Mouse (Mus musculus) neural tube, embryonic 13.5 days (tissue): ENCODE data around the gene Psme3. TPM values are rescaled to one million over a fixed set of nuclear protein-coding genes. Genes with fewer than 3 reads are reported as not detected.

Experiments used
- ATAC-seq: fragments of 200-750 bp; cut with Nextera tagmentation; 2 replicates; pipeline ENCODE4 v1.8.0; 2017; ENCODE audit warnings: low read depth, mild to moderate bottlenecking, moderate TSS enrichment, moderate library complexity
- H3K27ac ChIP-seq: fragments of 300-500 bp; sonication (generic); replicated peaks from 2 replicates; pipeline ENCODE4 v1.5.1; 2015; ENCODE audit warnings: moderate library complexity, mild to moderate bottlenecking, inconsistent platforms
- H3K27me3 ChIP-seq: fragments of 300-500 bp; sonication (generic); 2 replicates; pipeline ENCODE4 v1.6.1; 2015; ENCODE audit warnings: mild to moderate bottlenecking, inconsistent platforms
- H3K36me3 ChIP-seq: fragments of 300-500 bp; sonication (generic); 2 replicates; pipeline ENCODE4 v1.6.1; 2015; ENCODE audit warnings: mild to moderate bottlenecking, inconsistent platforms
- H3K4me1 ChIP-seq: fragments of 300-500 bp; sonication (generic); replicated peaks from 2 replicates; pipeline ENCODE4 v1.6.1; 2015; ENCODE audit warnings: inconsistent platforms
- H3K4me2 ChIP-seq: fragments of 300-500 bp; sonication (generic); 2 replicates; pipeline ENCODE4 v1.6.1; 2015; ENCODE audit warnings: inconsistent platforms, mild to moderate bottlenecking, moderate library complexity
- H3K4me3 ChIP-seq: fragments of 300-500 bp; sonication (generic); 2 replicates; pipeline ENCODE4 v1.5.1; 2015; ENCODE audit warnings: mild to moderate bottlenecking, inconsistent platforms
- H3K9ac ChIP-seq: fragments of 300-500 bp; sonication (generic); 2 replicates; pipeline ENCODE4 v1.6.1; 2015; ENCODE audit warnings: moderate library complexity, mild to moderate bottlenecking, inconsistent platforms
- H3K9me3 ChIP-seq: fragments of 300-500 bp; sonication (generic); 2 replicates; pipeline ENCODE4 v1.6.1; 2016; ENCODE audit warnings: inconsistent platforms
- WGBS: fragments of 180-500 bp; shearing (Covaris S2); methylation state at CpG from one replicate; pipeline ENCODE4 v1.1.7; 2015; 5-methylcytosine and 5-hydroxymethylcytosine counted together
- polyA plus RNA-seq: library from polyadenylated mRNA; unstranded; fragments of >200 nt; fragmentation: Nextera tagmentation; extraction: Ambion mirVana; gene quantifications from 2 replicates; pipeline ENCODE4 v1.2.1, GENCODE M21; 2015

The Psme3 gene
- polyA plus RNA-seq, 1 experiment from 2014 or later = 126 TPM

DNA sequence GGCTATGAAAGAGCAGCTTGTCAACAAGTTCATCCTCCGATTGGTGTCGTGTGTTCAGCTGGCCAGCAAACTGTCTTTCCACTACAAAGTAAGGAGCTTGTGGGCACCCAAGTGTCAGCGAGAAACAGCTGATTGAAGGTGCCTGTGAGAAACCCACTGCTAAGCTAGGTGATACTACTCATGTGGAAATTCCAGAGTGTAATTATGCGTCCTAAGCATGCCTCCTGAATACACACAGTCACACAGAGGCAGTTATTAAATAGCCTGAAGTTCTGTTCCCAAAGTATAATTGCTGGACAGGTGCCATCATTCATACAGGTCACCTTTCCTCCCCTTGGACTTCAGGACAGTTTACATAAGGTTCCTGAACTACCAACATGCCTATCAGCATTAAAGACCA is 32.2 kb upstream of the Psme3 start:
- Histone ChIP-seq H3K4me3 (no peak overlapping the region), H3K9ac (no peak overlapping the region), H3K4me2 (no peak overlapping the region), H3K4me1 (peaks cover 4% of the 10 kb centered on the region), H3K27me3 (peaks cover 9% of the 10 kb centered on the region; the same call in 1 of the 2 replicates), H3K36me3 (peaks cover 26% of the 10 kb centered on the region), H3K27ac (no peak overlapping the region), H3K9me3 (no peaks in the 10 kb centered on the region)
- WGBS = 67% methylated on average over 4 of the region's 4 CpGs
- no peak for ATAC-seq

GRCm38 (mm10) chr11:101287306-101287705 is 28.7 kb upstream of the Psme3 start:
- H3K9ac ChIP-seq = no peak overlapping the region
- H3K4me3 ChIP-seq = no peak overlapping the region
- no peak overlapping the region for H3K27ac ChIP-seq
- no peak for ATAC-seq
- no peaks in the 10 kb centered on the region for H3K9me3 ChIP-seq
- no peaks in the 10 kb centered on the region for H3K27me3 ChIP-seq
- no peak overlapping the region for H3K4me2 ChIP-seq
- peaks cover 61% of the 10 kb centered on the region for H3K36me3 ChIP-seq
- no peaks in the 10 kb centered on the region for H3K4me1 ChIP-seq
- 89% methylated on average over 9 of the region's 9 CpGs for WGBS

GRCm38 (mm10) chr11:101291231-101291630 is 24.8 kb upstream of the Psme3 start:
- Histone ChIP-seq H3K4me1 (no peaks in the 10 kb centered on the region), H3K36me3 (peaks cover 95% of the 10 kb centered on the region)
- 97% methylated on average over 8 of the region's 8 CpGs for WGBS

GRCm38 (mm10) chr11:101295191-101295590 is 20.8 kb upstream of the Psme3 start:
- no peak for ATAC-seq
- Histone ChIP-seq H3K4me2 (no peak overlapping the region), H3K27me3 (no peaks in the 10 kb centered on the region), H3K27ac (no peak overlapping the region), H3K4me3 (no peak overlapping the region), H3K9ac (no peak overlapping the region), H3K9me3 (no peaks in the 10 kb centered on the region), H3K36me3 (peaks cover 86% of the 10 kb centered on the region), H3K4me1 (peaks cover 8% of the 10 kb centered on the region)
- 94% methylated on average over 8 of the region's 8 CpGs for WGBS

More at GRCm38 (mm10) chr11:101291231-101291630, 24.8 kb upstream of the Psme3 start:
- H3K4me2 ChIP-seq = no peak overlapping the region
- no peaks in the 10 kb centered on the region for H3K9me3 ChIP-seq
- ATAC-seq = no peak
- no peak overlapping the region for H3K4me3 ChIP-seq
- H3K9ac ChIP-seq = no peak overlapping the region
- H3K27me3 ChIP-seq = no peaks in the 10 kb centered on the region
- no peak overlapping the region for H3K27ac ChIP-seq

DNA sequence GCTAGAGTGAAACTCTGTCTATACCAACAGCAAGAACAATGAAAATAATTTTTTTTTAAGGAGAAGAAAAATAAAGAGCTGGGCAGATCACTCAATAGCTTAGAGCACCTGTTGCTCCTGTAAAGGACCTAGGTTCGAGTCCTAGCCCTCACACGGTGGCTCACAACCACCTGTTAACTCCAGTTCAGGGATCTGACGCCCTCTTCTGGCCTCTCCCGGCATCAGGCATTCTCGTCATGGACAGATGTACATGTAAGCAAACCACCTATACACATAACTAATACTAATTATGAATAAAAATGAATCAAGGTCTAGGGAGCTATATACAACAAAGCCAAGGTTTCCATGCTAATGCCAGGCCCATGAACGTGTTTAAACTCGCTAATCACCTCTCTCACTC is 15.1 kb upstream of the Psme3 start:
- no peak for ATAC-seq
- H3K27ac ChIP-seq = no peak overlapping the region
- 70% methylated on average over 7 of the region's 7 CpGs for WGBS
- H3K4me1 ChIP-seq = peaks cover 22% of the 10 kb centered on the region
- H3K27me3 ChIP-seq = no peaks in the 10 kb centered on the region; the same call in 1 of the 2 replicates
- peaks cover 31% of the 10 kb centered on the region for H3K36me3 ChIP-seq
- H3K9ac ChIP-seq = peak overlapping the region; percentile 93
- H3K4me3 ChIP-seq = peak overlapping the region; percentile 93
- no peaks in the 10 kb centered on the region for H3K9me3 ChIP-seq
- H3K4me2 ChIP-seq = peak overlapping the region; percentile 100

GRCm38 (mm10) chr11:101301299-101302003 is 14.6 kb upstream of the Psme3 start:
- Histone ChIP-seq H3K9me3 (no peaks in the 10 kb centered on the region), H3K9ac (peak overlapping the region; percentile 93), H3K4me2 (peak overlapping the region; percentile 100), H3K27ac (peak overlapping the region; percentile 49), H3K36me3 (peaks cover 26% of the 10 kb centered on the region), H3K27me3 (no peaks in the 10 kb centered on the region; the same call in 1 of the 2 replicates), H3K4me3 (peak overlapping the region; percentile 93), H3K4me1 (peaks cover 22% of the 10 kb centered on the region)
- peak; percentile 38; the same call in 1 of the 2 replicates for ATAC-seq
- WGBS = 14% methylated on average over 26 of the region's 26 CpGs

- peak; percentile 96 for ATAC-seq
- H3K4me3 ChIP-seq = peak within 1 kb of the TSS; percentile 93
- peak within 1 kb of the TSS; percentile 49 for H3K27ac ChIP-seq
- H3K9me3 ChIP-seq = no peaks in the 10 kb centered on the region
- no peaks in the 10 kb centered on the region; the same call in 1 of the 2 replicates for H3K27me3 ChIP-seq
- peak within 1 kb of the TSS; percentile 100 for H3K4me2 ChIP-seq
- peaks cover 22% of the 10 kb centered on the region for H3K4me1 ChIP-seq
- peak within 1 kb of the TSS; percentile 93 for H3K9ac ChIP-seq
- H3K36me3 ChIP-seq = peaks cover 25% of the 10 kb centered on the region
- WGBS = 6% methylated on average over 39 of the region's 39 CpGs
Measured at GRCm38 (mm10) chr11:101302004-101302798, 13.8 kb upstream of the Psme3 start, which contains the start of gene Becn1. TSS of gene Becn1 (minus strand) at chr11:101302286.

DNA sequence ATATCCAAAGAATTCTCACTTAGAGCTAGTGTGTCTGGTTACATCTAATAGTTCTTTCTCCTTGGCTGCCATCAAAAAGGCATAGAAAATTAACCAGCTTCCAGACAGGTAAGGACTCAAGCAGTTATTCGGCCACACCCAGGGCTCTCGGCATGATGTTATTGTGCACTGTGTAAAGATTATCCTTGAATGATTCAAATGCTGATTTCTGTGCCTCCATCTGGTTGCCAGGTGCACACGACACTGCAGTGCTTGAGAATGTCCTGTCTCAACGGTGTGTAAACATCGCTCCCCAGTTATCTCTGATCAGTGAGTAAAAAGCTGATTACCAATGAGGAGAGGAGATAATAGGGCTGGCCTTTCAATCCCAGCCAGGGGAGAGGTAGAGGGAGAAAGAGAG is 8.3 kb upstream of the Psme3 start:
- H3K9ac ChIP-seq = no peak overlapping the region
- no peaks in the 10 kb centered on the region for H3K36me3 ChIP-seq
- no peaks in the 10 kb centered on the region for H3K9me3 ChIP-seq
- 49% methylated on average over 5 of the region's 5 CpGs for WGBS
- peaks cover 5% of the 10 kb centered on the region; the same call in 1 of the 2 replicates for H3K27me3 ChIP-seq
- H3K4me3 ChIP-seq = no peak overlapping the region
- no peaks in the 10 kb centered on the region for H3K4me1 ChIP-seq
- no peak for ATAC-seq
- H3K27ac ChIP-seq = no peak overlapping the region
- no peak overlapping the region for H3K4me2 ChIP-seq

GRCm38 (mm10) chr11:101311083-101311482 is 4.9 kb upstream of the Psme3 start:
- 86% methylated on average over 3 of the region's 3 CpGs for WGBS
- Histone ChIP-seq H3K4me1 (0 out of 2 replicates have a peak, but pooled peaks cover 7% of the 10 kb centered on the region), H3K9ac (no peak overlapping the region), H3K36me3 (no peaks in the 10 kb centered on the region), H3K27me3 (0 out of 2 replicates have a peak, but pooled peaks cover 5% of the 10 kb centered on the region), H3K4me2 (no peak overlapping the region), H3K27ac (no peak overlapping the region), H3K4me3 (no peak overlapping the region), H3K9me3 (no peaks in the 10 kb centered on the region)
- ATAC-seq = no peak

DNA sequence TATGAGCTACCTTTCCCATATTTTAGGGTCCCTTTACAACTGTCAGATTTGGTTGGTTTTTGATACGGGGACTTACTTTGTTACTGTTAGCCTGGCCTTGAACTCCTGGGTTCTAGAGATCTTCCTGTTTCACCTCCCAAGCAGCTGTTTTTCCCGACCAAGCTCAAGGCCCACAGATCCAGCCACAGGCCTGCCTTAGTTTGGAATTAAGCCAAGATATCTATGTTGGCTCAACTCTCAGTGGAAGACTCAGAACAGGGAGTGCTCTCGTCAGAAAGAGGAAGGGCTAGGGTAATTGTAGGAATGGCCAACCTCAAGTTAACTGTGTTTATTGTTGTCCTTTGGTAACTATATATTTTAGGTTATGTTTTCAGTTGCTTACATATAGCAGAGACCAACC is 3.9 kb upstream of the Psme3 start:
- no peak overlapping the region for H3K4me3 ChIP-seq
- 76% methylated on average over 3 of the region's 3 CpGs for WGBS
- no peak overlapping the region for H3K4me2 ChIP-seq
- no peaks in the 10 kb centered on the region for H3K9me3 ChIP-seq
- 0 out of 2 replicates have a peak, but pooled peaks cover 5% of the 10 kb centered on the region for H3K27me3 ChIP-seq
- H3K36me3 ChIP-seq = no peaks in the 10 kb centered on the region
- no peak overlapping the region for H3K27ac ChIP-seq
- no peak for ATAC-seq
- peaks cover 13% of the 10 kb centered on the region for H3K4me1 ChIP-seq
- H3K9ac ChIP-seq = no peak overlapping the region

DNA sequence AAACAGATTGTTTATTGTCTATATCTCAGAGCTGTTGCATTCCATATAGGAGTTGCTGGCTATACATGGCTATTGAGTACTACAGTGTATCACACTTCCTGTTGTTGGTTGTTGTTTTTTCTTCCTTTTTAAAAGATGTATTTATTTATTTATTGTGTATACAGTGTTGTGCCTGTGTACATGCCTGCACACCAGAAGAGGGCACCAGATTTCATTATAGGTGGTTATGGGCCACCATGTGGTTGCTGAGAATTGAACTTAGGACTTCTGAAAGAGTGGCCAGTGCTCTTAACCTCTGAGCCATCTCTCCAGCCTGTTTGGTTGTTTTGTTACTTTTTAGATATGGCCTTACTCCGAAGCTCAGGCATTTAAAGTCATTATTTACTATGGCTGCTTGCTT is 1.4 kb upstream of the Psme3 start:
- Histone ChIP-seq H3K9ac (no peak overlapping the region), H3K4me1 (peaks cover 24% of the 10 kb centered on the region), H3K36me3 (peaks cover 21% of the 10 kb centered on the region), H3K4me2 (no peak overlapping the region), H3K9me3 (no peaks in the 10 kb centered on the region), H3K4me3 (no peak overlapping the region), H3K27ac (no peak overlapping the region), H3K27me3 (no peaks in the 10 kb centered on the region)
- 94% methylated on average over 1 of the region's 1 CpGs for WGBS
- no peak for ATAC-seq

GRCm38 (mm10) chr11:101315082-101315650 is 847 bp upstream of the Psme3 start:
- Histone ChIP-seq H3K9ac (peak overlapping the region; percentile 98), H3K27me3 (no peaks in the 10 kb centered on the region), H3K4me1 (peaks cover 24% of the 10 kb centered on the region), H3K36me3 (peaks cover 27% of the 10 kb centered on the region), H3K27ac (peak overlapping the region; percentile 71; the same call in 1 of the 2 replicates), H3K4me2 (peak overlapping the region; percentile 98), H3K9me3 (no peaks in the 10 kb centered on the region), H3K4me3 (peak overlapping the region; percentile 99)
- WGBS = 85% methylated on average over 8 of the region's 8 CpGs
- ATAC-seq = no peak
